Mouse (Mus musculus) hindbrain, embryonic 12.5 days (tissue): ENCODE measurements around the gene Agpat3. TPM values are rescaled to one million over a fixed set of nuclear protein-coding genes. Genes with fewer than 3 reads are reported as not detected.

Experiments
- ATAC-seq: fragments of 200-750 bp; cut with Nextera tagmentation; 2 replicates; pipeline ENCODE4 v1.8.0; 2017; ENCODE audit warnings: moderate TSS enrichment; ENCODE audit not compliant: low FRiP score
- H3K27ac ChIP-seq: fragments of 300-500 bp; sonication (generic); 2 replicates; pipeline ENCODE4 v1.5.1; 2016; ENCODE audit warnings: mild to moderate bottlenecking
- H3K27me3 ChIP-seq: fragments of 300-500 bp; sonication (generic); 2 replicates; pipeline ENCODE4 v1.6.1; 2016; ENCODE audit warnings: mild to moderate bottlenecking
- H3K36me3 ChIP-seq: fragments of 300-500 bp; sonication (generic); 2 replicates; pipeline ENCODE4 v1.6.1; 2016; ENCODE audit warnings: mild to moderate bottlenecking
- H3K4me1 ChIP-seq: fragments of 300-500 bp; sonication (generic); 2 replicates; pipeline ENCODE4 v1.6.1; 2016
- H3K4me2 ChIP-seq: fragments of 300-500 bp; sonication (generic); replicated peaks from 2 replicates; pipeline ENCODE4 v1.6.1; 2016; ENCODE audit warnings: mild to moderate bottlenecking
- H3K4me3 ChIP-seq: fragments of 300-500 bp; sonication (generic); 2 replicates; pipeline ENCODE4 v1.5.1; 2016; ENCODE audit warnings: mild to moderate bottlenecking
- H3K9ac ChIP-seq: fragments of 300-500 bp; sonication (generic); 2 replicates; pipeline ENCODE4 v1.6.1; 2016; ENCODE audit warnings: mild to moderate bottlenecking, moderate library complexity
- H3K9me3 ChIP-seq: fragments of 300-500 bp; sonication (generic); replicated peaks from 2 replicates; pipeline ENCODE4 v1.6.1; 2016; ENCODE audit warnings: mild to moderate bottlenecking
- WGBS: fragments of 180-500 bp; shearing (Covaris S2); methylation state at CpG from one replicate; pipeline ENCODE4 v1.1.7; 2016; 5-methylcytosine and 5-hydroxymethylcytosine counted together
- polyA plus RNA-seq: library from polyadenylated mRNA; unstranded; fragments of >200 nt; fragmentation: Nextera tagmentation; extraction: Ambion mirVana; gene quantifications from 2 replicates; pipeline ENCODE4 v1.2.1, GENCODE M21; 2016

Agpat3 gene
- polyA plus RNA-seq, 1 experiment from 2014 or later, result 59.2 TPM

GRCm38 (mm10) chr10:78358266-78358665 is 6.0 kb upstream of the Agpat3 start:
- ATAC-seq, result no peak
- H3K27ac ChIP-seq, result no peak overlapping the region
- H3K27me3 ChIP-seq, result no peaks in the 10 kb centered on the region
- no peak overlapping the region for H3K4me3 ChIP-seq
- no peaks in the 10 kb centered on the region for H3K36me3 ChIP-seq
- H3K4me2 ChIP-seq, result no peak overlapping the region
- no peaks in the 10 kb centered on the region for H3K9me3 ChIP-seq
- no peaks in the 10 kb centered on the region for H3K4me1 ChIP-seq
- no peak overlapping the region for H3K9ac ChIP-seq
- WGBS, result 84% methylated on average over 4 of the region's 4 CpGs

- ATAC-seq, result no peak
- Histone ChIP-seq H3K4me1 (peaks cover 2% of the 10 kb centered on the region; the same call in 1 of the 2 replicates), H3K27ac (no peak overlapping the region), H3K9ac (no peak overlapping the region), H3K27me3 (no peaks in the 10 kb centered on the region), H3K36me3 (no peaks in the 10 kb centered on the region), H3K4me2 (no peak overlapping the region), H3K4me3 (no peak overlapping the region), H3K9me3 (no peaks in the 10 kb centered on the region)
- 89% methylated on average over 5 of the region's 5 CpGs for WGBS
Observed at GRCm38 (mm10) chr10:78357742-78358141, 5.5 kb upstream of the Agpat3 start.

- Histone ChIP-seq H3K36me3 (no peaks in the 10 kb centered on the region), H3K9ac (no peak overlapping the region), H3K27ac (no peak overlapping the region), H3K9me3 (no peaks in the 10 kb centered on the region), H3K4me3 (no peak overlapping the region), H3K4me1 (peaks cover 10% of the 10 kb centered on the region), H3K27me3 (no peaks in the 10 kb centered on the region), H3K4me2 (no peak overlapping the region)
- 74% methylated on average over 1 of the region's 1 CpGs for WGBS
- no peak for ATAC-seq
Observed at GRCm38 (mm10) chr10:78355931-78356593, 3.8 kb upstream of the Agpat3 start.

- WGBS, result 61% methylated on average over 4 of the region's 4 CpGs
- no peak overlapping the region for H3K4me2 ChIP-seq
- H3K27ac ChIP-seq, result no peak overlapping the region
- no peaks in the 10 kb centered on the region for H3K27me3 ChIP-seq
- no peaks in the 10 kb centered on the region for H3K36me3 ChIP-seq
- ATAC-seq, result no peak
- peaks cover 27% of the 10 kb centered on the region for H3K4me1 ChIP-seq
- H3K4me3 ChIP-seq, result no peak overlapping the region
- H3K9me3 ChIP-seq, result no peaks in the 10 kb centered on the region
- H3K9ac ChIP-seq, result no peak overlapping the region; the same call in 1 of the 2 replicates
Observed at GRCm38 (mm10) chr10:78353196-78353595, 907 bp upstream of the Agpat3 start.

GRCm38 (mm10) chr10:78352666-78353030 is 359 bp upstream of the Agpat3 start:
- Histone ChIP-seq H3K9ac (peak overlapping the region; percentile 98), H3K4me2 (peak overlapping the region; percentile 83), H3K36me3 (no peaks in the 10 kb centered on the region), H3K4me3 (peak overlapping the region; percentile 86), H3K27ac (peak overlapping the region; percentile 70), H3K9me3 (no peaks in the 10 kb centered on the region), H3K4me1 (peaks cover 27% of the 10 kb centered on the region), H3K27me3 (no peaks in the 10 kb centered on the region)
- WGBS, result 14% methylated on average over 8 of the region's 8 CpGs
- ATAC-seq, result peak; percentile 33; the same call in 1 of the 2 replicates

GRCm38 (mm10) chr10:78351564-78351886 is 764 bp downstream of the Agpat3 start:
- no peak for ATAC-seq
- H3K4me3 ChIP-seq, result peak overlapping the region; percentile 86
- H3K4me1 ChIP-seq, result peaks cover 27% of the 10 kb centered on the region
- H3K36me3 ChIP-seq, result no peaks in the 10 kb centered on the region
- H3K9ac ChIP-seq, result peak overlapping the region; percentile 98
- 4% methylated on average over 13 of the region's 13 CpGs for WGBS
- H3K4me2 ChIP-seq, result peak overlapping the region; percentile 83
- no peaks in the 10 kb centered on the region for H3K27me3 ChIP-seq
- H3K27ac ChIP-seq, result peak overlapping the region; percentile 70; the same call in 1 of the 2 replicates
- H3K9me3 ChIP-seq, result no peaks in the 10 kb centered on the region

GRCm38 (mm10) chr10:78350796-78351556 is 1.3 kb downstream of the Agpat3 start:
- 32% methylated on average over 6 of the region's 6 CpGs for WGBS
- Histone ChIP-seq H3K27me3 (no peaks in the 10 kb centered on the region), H3K36me3 (no peaks in the 10 kb centered on the region), H3K4me2 (peak overlapping the region; percentile 83), H3K4me3 (peak overlapping the region; percentile 86), H3K4me1 (peaks cover 27% of the 10 kb centered on the region), H3K9ac (peak overlapping the region; percentile 98), H3K9me3 (no peaks in the 10 kb centered on the region), H3K27ac (no peak overlapping the region)
- ATAC-seq, result no peak

GRCm38 (mm10) chr10:78349464-78350165 is 2.7 kb downstream of the Agpat3 start:
- H3K27me3 ChIP-seq, result no peaks in the 10 kb centered on the region

GRCm38 (mm10) chr10:78348211-78348610 is 4.1 kb downstream of the Agpat3 start:
- no peak overlapping the region for H3K27ac ChIP-seq
- 86% methylated on average over 5 of the region's 5 CpGs for WGBS
- ATAC-seq, result no peak
- no peaks in the 10 kb centered on the region for H3K9me3 ChIP-seq
- peaks cover 27% of the 10 kb centered on the region for H3K4me1 ChIP-seq
- H3K27me3 ChIP-seq, result no peaks in the 10 kb centered on the region
- H3K4me3 ChIP-seq, result no peak overlapping the region
- no peak overlapping the region for H3K4me2 ChIP-seq
- H3K36me3 ChIP-seq, result no peaks in the 10 kb centered on the region
- no peak overlapping the region for H3K9ac ChIP-seq

More at GRCm38 (mm10) chr10:78349464-78350165, 2.7 kb downstream of the Agpat3 start:
- 57% methylated on average over 15 of the region's 15 CpGs for WGBS
- no peak overlapping the region for H3K4me2 ChIP-seq
- no peak overlapping the region for H3K27ac ChIP-seq
- H3K4me1 ChIP-seq, result peaks cover 27% of the 10 kb centered on the region
- no peak overlapping the region for H3K4me3 ChIP-seq
- no peaks in the 10 kb centered on the region for H3K36me3 ChIP-seq
- H3K9ac ChIP-seq, result no peak overlapping the region; the same call in 1 of the 2 replicates
- no peaks in the 10 kb centered on the region for H3K9me3 ChIP-seq
- no peak for ATAC-seq

- Histone ChIP-seq H3K27me3 (no peaks in the 10 kb centered on the region), H3K9ac (no peak overlapping the region), H3K9me3 (no peaks in the 10 kb centered on the region), H3K4me3 (no peak overlapping the region), H3K4me2 (no peak overlapping the region), H3K36me3 (no peaks in the 10 kb centered on the region), H3K27ac (no peak overlapping the region), H3K4me1 (peaks cover 22% of the 10 kb centered on the region)
- 71% methylated on average over 6 of the region's 6 CpGs for WGBS
- no peak for ATAC-seq
Observed at GRCm38 (mm10) chr10:78347486-78347885, 4.8 kb downstream of the Agpat3 start.

GRCm38 (mm10) chr10:78345466-78345865 is 6.8 kb downstream of the Agpat3 start:
- no peak overlapping the region; the same call in 1 of the 2 replicates for H3K9ac ChIP-seq
- 92% methylated on average over 2 of the region's 2 CpGs for WGBS

GRCm38 (mm10) chr10:78342091-78342490 is 10.2 kb downstream of the Agpat3 start:
- no peaks in the 10 kb centered on the region; the same call in 1 of the 2 replicates for H3K36me3 ChIP-seq
- H3K27me3 ChIP-seq, result no peaks in the 10 kb centered on the region
- no peaks in the 10 kb centered on the region for H3K9me3 ChIP-seq
- H3K4me3 ChIP-seq, result no peak overlapping the region
- H3K4me1 ChIP-seq, result no peaks in the 10 kb centered on the region
- no peak overlapping the region for H3K4me2 ChIP-seq
- WGBS, result 100% methylated on average over 1 of the region's 1 CpGs
- no peak overlapping the region for H3K9ac ChIP-seq
- no peak for ATAC-seq
- no peak overlapping the region for H3K27ac ChIP-seq

More at GRCm38 (mm10) chr10:78345466-78345865, 6.8 kb downstream of the Agpat3 start:
- peaks cover 10% of the 10 kb centered on the region for H3K4me1 ChIP-seq
- ATAC-seq, result no peak
- H3K36me3 ChIP-seq, result no peaks in the 10 kb centered on the region; the same call in 1 of the 2 replicates
- no peak overlapping the region for H3K27ac ChIP-seq
- no peaks in the 10 kb centered on the region for H3K27me3 ChIP-seq
- H3K4me3 ChIP-seq, result no peak overlapping the region
- no peaks in the 10 kb centered on the region for H3K9me3 ChIP-seq
- no peak overlapping the region for H3K4me2 ChIP-seq
